Mouse (Mus musculus) thymus, adult 2 months (tissue): ENCODE data around the gene Clcn7.

Source experiments
- CTCF ChIP-seq: fragments of 200-500 bp; IDR thresholded peaks from 2 replicates; pipeline ENCODE4 v1.5.1; 2012; ENCODE audit warnings: mild to moderate bottlenecking, control low read depth, low read length, moderate library complexity, borderline replicate concordance; ENCODE audit not compliant: control insufficient read depth, poor library complexity, insufficient read depth; ENCODE audit errors: extremely low read depth
- POLR2A ChIP-seq: fragments of 200-500 bp; IDR thresholded peaks from 2 replicates; pipeline ENCODE4 v1.6.1; 2012; ENCODE audit warnings: mild to moderate bottlenecking, low read length, control low read depth, moderate library complexity; ENCODE audit not compliant: control insufficient read depth, poor library complexity, insufficient read depth; ENCODE audit errors: extremely low read depth

DNA sequence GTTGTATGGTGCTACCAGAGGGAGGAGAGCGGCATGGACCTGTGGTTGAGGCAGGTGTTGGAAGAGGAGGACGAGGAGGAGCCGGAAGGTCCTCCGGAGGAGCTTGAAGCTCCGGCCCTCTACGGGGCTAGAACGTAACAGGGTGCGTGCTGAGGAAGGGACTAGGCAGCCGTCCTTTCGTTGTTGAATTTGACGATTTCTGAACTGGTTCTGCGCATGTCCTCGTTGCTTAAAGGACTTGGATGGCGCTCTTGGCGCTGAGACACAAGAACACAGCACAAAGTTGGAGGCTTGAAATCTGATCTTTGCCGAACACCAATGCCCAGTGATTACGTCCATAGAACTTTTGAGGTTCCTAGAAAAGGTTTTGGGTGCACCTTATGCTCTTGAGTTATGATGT lies 51.8 kb downstream of the Clcn7 start:
- no peak for TF ChIP-seq CTCF
- no peak for TF ChIP-seq POLR2A
